Mouse (Mus musculus) WW6 (cell line): ENCODE data around the gene Olfr728.

Experiments
- DNase-seq: peaks from one replicate; pipeline ENCODE4 v3.0.0-alpha.2; 2013; ENCODE audit warnings: low read depth, low spot score

The Olfr728 gene

GRCm38 (mm10) chr14:50142580-50142979 lies at the start of gene Olfr728:
Gene Olfr728 (minus strand): TSS chr14:50142680.
- no peak for DNase-seq

GRCm38 (mm10) chr14:50188098-50188497 lies 45.6 kb upstream of the Olfr728 start, which contains the start of gene Olfr730:
Gene Olfr730 (minus strand): TSS chr14:50188198.
- no peak for DNase-seq

GRCm38 (mm10) chr14:50152810-50153209 lies 10.3 kb upstream of the Olfr728 start, which contains the start of gene Olfr729:
Gene Olfr729 (minus strand): TSS chr14:50152910.
- no peak for DNase-seq

GRCm38 (mm10) chr14:50122886-50123285 lies 19.6 kb downstream of the Olfr728 start, which contains the start of gene Olfr727:
Gene Olfr727 (plus strand): TSS chr14:50123186.
- DNase-seq = no peak

GRCm38 (mm10) chr14:50090853-50091252 lies 51.6 kb downstream of the Olfr728 start, which contains the start of gene Olfr726:
Gene Olfr726 (minus strand): TSS chr14:50090953.
- DNase-seq = no peak
